27 mouse cellular contexts compared by ENCODE assay signal in the genomic region with DNA sequence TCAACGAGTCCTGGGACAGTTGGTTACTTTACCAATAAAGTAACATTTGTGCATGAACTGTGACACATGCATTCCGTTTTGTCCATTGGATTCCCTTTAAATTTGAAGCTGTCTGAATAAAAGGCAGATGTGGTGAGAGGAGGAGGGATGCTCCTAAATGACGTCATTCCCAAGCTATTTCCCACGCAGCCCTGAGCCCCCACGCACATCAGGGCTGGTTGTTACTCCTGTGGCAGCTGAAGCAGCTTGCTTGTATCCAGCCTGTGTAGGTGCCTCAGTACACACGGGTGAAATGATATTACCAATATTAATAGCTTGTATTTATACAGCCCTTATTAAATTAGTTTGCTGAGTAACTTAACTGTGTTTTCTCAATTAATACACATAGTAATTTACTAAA.
"Had no signal": no experiment of that assay in that cellular context is flagged by ENCODE, and none has a peak within 500 bp of the region (broad histone marks: within the 10 kb centered on the region; RNA-seq: fewer than 3 reads in every experiment).

No protein-coding gene starts in this region.

- H3K4me3 ChIP-seq: gastrocnemius, adult 2 months; heart, embryonic 10.5 days; heart, embryonic 12.5 days; hindbrain, embryonic 10.5 days; hindbrain, embryonic 12.5 days; intestine, embryonic 15.5 days; kidney, embryonic 15.5 days; limb, embryonic 12.5 days; limb, embryonic 15.5 days; liver, embryonic 12.5 days had no signal

- H3K27me3 ChIP-seq: heart, embryonic 12.5 days; hindbrain, embryonic 12.5 days; intestine, embryonic 15.5 days; kidney, embryonic 15.5 days; limb, embryonic 12.5 days; limb, embryonic 15.5 days; liver, embryonic 12.5 days had no signal

- H3K9ac ChIP-seq: heart, embryonic 12.5 days; hindbrain, embryonic 12.5 days; hindbrain, embryonic 14.5 days; intestine, embryonic 15.5 days; kidney, embryonic 15.5 days; limb, embryonic 12.5 days; limb, embryonic 15.5 days; liver, embryonic 12.5 days; liver, embryonic 14.5 days had no signal

- H3K9me3 ChIP-seq: heart, embryonic 10.5 days; heart, embryonic 12.5 days; hindbrain, embryonic 10.5 days; hindbrain, embryonic 12.5 days; intestine, embryonic 15.5 days; kidney, embryonic 15.5 days; limb, embryonic 12.5 days; limb, embryonic 15.5 days; liver, embryonic 12.5 days had no signal

- ATAC-seq: hindbrain, embryonic 16.5 days; inflammation-experienced regulatory T-cells, adult 6 months; intestine, embryonic 15.5 days; intestine, postnatal 0 days; liver, embryonic 12.5 days had no signal

- DNase-seq: gastrocnemius, adult 2 months; gastrocnemius, postnatal 10 days; gastrocnemius, postnatal 25 days; heart, adult 18-20 months; heart, postnatal 4 days; kidney, adult 18-20 months; kidney, adult 9 months; kidney, postnatal 14 days; kidney, postnatal 36 days; layer of hippocampus, adult 9-11 months; layer of hippocampus, postnatal 36 days; left cerebral cortex, postnatal 4 days had no signal

- H3K27ac ChIP-seq: gastrocnemius, adult 2 months; heart, embryonic 10.5 days; hindbrain, embryonic 10.5 days; hindbrain, embryonic 12.5 days; hindbrain, embryonic 14.5 days; intestine, embryonic 15.5 days; kidney, embryonic 15.5 days; kidney, postnatal 0 days; limb, embryonic 12.5 days; limb, embryonic 15.5 days; liver, embryonic 12.5 days; liver, embryonic 14.5 days had no signal

- H3K4me1 ChIP-seq: heart, embryonic 10.5 days; intestine, embryonic 15.5 days; kidney, embryonic 15.5 days; limb, embryonic 12.5 days; limb, embryonic 15.5 days; liver, embryonic 12.5 days had no signal

- H3K4me2 ChIP-seq: heart, embryonic 12.5 days; hindbrain, embryonic 12.5 days; hindbrain, embryonic 14.5 days; intestine, embryonic 15.5 days; kidney, embryonic 15.5 days; limb, embryonic 12.5 days; limb, embryonic 15.5 days; liver, embryonic 12.5 days had no signal

- H3K36me3 ChIP-seq: heart, embryonic 10.5 days; heart, embryonic 12.5 days; hindbrain, embryonic 10.5 days; hindbrain, embryonic 12.5 days; intestine, embryonic 15.5 days; kidney, embryonic 15.5 days; limb, embryonic 12.5 days; limb, embryonic 15.5 days; liver, embryonic 12.5 days had no signal
